Mouse (Mus musculus) C2C12 (cell line): ENCODE data around the gene Hsh2d. TPM values are rescaled to one million over a fixed set of nuclear protein-coding genes. Genes with fewer than 3 reads are reported as not detected.

ENCODE experiments used
- H3K27me3 ChIP-seq: one replicate; pipeline ENCODE4 v1.6.1; 2011; ENCODE audit not compliant: control insufficient read depth, insufficient read depth, insufficient read length
- H3K36me3 ChIP-seq: one replicate; pipeline ENCODE4 v1.6.1; 2011; ENCODE audit not compliant: control insufficient read depth, insufficient read depth
- H3K4me3 ChIP-seq: one replicate; pipeline ENCODE4 v1.5.1; 2011; ENCODE audit warnings: mild to moderate bottlenecking, control low read depth; ENCODE audit not compliant: poor library complexity, insufficient read depth, severe bottlenecking
- H3K79me2 ChIP-seq: one replicate; pipeline ENCODE4 v1.6.1; 2011; ENCODE audit not compliant: control insufficient read depth, insufficient read depth
- H3K79me3 ChIP-seq: one replicate; pipeline ENCODE4 v1.6.1; 2011; ENCODE audit warnings: low read depth, control low read depth
- H3ac ChIP-seq: one replicate; pipeline ENCODE3; 2011; ENCODE audit warnings: low read depth; ENCODE audit not compliant: control insufficient read depth, insufficient read length
- CEBPB ChIP-seq: IDR thresholded peaks from one replicate; pipeline ENCODE4 v1.6.1; 2011; ENCODE audit warnings: low read depth, mild to moderate bottlenecking, control low read depth, moderate library complexity
- CTCF ChIP-seq: IDR thresholded peaks from one replicate; pipeline ENCODE4 v1.5.1; 2011; ENCODE audit not compliant: control insufficient read depth, insufficient read depth, insufficient read length
- FOSL1 ChIP-seq: IDR thresholded peaks from one replicate; pipeline ENCODE4 v1.8.0; 2011; ENCODE audit warnings: mild to moderate bottlenecking, low read length; ENCODE audit not compliant: poor library complexity, insufficient read depth, severe bottlenecking
- MAX ChIP-seq: IDR thresholded peaks from one replicate; pipeline ENCODE4 v1.6.1; 2011; ENCODE audit warnings: mild to moderate bottlenecking, control low read depth
- MYOD1 ChIP-seq: IDR thresholded peaks from one replicate; pipeline ENCODE4 v1.6.1; 2011; ENCODE audit warnings: low read depth; ENCODE audit not compliant: control insufficient read depth, insufficient read length
- MYOG ChIP-seq: IDR thresholded peaks from one replicate; pipeline ENCODE4 v1.6.1; 2011; ENCODE audit not compliant: control insufficient read depth, insufficient read length; ENCODE audit errors: extremely low read depth
- USF1 ChIP-seq: IDR thresholded peaks from one replicate; pipeline ENCODE4 v1.6.1; 2011; ENCODE audit warnings: low read depth, mild to moderate bottlenecking, control low read depth, moderate library complexity
- polyA plus RNA-seq: library from polyadenylated mRNA; unstranded; fragments of >200 nt; fragmentation: generic; extraction: Trizol; gene quantifications from one replicate; pipeline ENCODE4 v1.2.1, GENCODE M21; 2012; ENCODE audit warnings: missing spikeins

Hsh2d gene
- polyA plus RNA-seq, 1 experiment = 0.04 TPM

DNA sequence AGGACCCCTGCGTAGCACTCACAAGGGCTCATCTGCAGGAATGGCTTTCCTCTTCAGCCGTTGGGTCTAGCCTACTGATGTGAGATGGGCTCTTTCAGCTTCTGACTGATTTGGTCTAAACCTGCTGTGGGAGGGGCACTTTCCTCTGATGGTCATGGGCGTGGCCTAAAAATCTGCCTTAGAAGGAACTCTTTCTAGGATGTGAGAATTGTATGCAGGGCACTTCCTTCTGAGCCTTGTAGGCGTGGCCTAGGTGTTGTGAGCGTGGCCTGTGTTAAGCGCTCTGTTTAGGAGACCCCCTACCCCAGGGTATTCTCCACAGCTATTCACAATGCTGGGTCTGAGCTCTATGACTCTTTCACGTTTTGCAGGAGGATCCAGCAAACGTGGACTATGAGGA, 8.6 kb downstream of the Hsh2d start:
- no peak for TF ChIP-seq MYOD1
- TF ChIP-seq USF1 = no peak
- H3K36me3 ChIP-seq = no peaks in the 10 kb centered on the region
- no peaks in the 10 kb centered on the region for H3K79me3 ChIP-seq
- H3ac ChIP-seq = no peak overlapping the region
- no peaks in the 10 kb centered on the region for H3K79me2 ChIP-seq
- no peaks in the 10 kb centered on the region for H3K27me3 ChIP-seq
- H3K4me3 ChIP-seq = no peak overlapping the region

GRCm38 (mm10) chr8:72208582-72208981, 19.1 kb downstream of the Hsh2d start:
- Histone ChIP-seq H3K79me3 (no peaks in the 10 kb centered on the region), H3ac (no peak overlapping the region), H3K79me2 (no peaks in the 10 kb centered on the region), H3K4me3 (no peak overlapping the region), H3K36me3 (no peaks in the 10 kb centered on the region), H3K27me3 (peaks cover 14% of the 10 kb centered on the region)
- TF ChIP-seq MYOD1 (no peak), FOSL1 (no peak), MYOG (no peak), MAX (no peak), CEBPB (no peak), USF1 (no peak), CTCF (no peak)

GRCm38 (mm10) chr8:72210222-72210621, 20.8 kb downstream of the Hsh2d start:
- Histone ChIP-seq H3K36me3 (no peaks in the 10 kb centered on the region), H3K79me2 (no peaks in the 10 kb centered on the region), H3K27me3 (peaks cover 22% of the 10 kb centered on the region), H3K79me3 (no peaks in the 10 kb centered on the region), H3K4me3 (no peak overlapping the region), H3ac (no peak overlapping the region)
- TF ChIP-seq USF1 (no peak), FOSL1 (no peak), MYOD1 (no peak), MYOG (no peak), MAX (no peak), CTCF (no peak), CEBPB (no peak)

- Histone ChIP-seq H3ac (no peak overlapping the region), H3K36me3 (no peaks in the 10 kb centered on the region), H3K79me2 (no peaks in the 10 kb centered on the region), H3K79me3 (no peaks in the 10 kb centered on the region), H3K4me3 (no peak overlapping the region), H3K27me3 (peaks cover 20% of the 10 kb centered on the region)
- TF ChIP-seq CEBPB = no peak
- TF ChIP-seq FOSL1 = no peak
- TF ChIP-seq MYOD1 = no peak
- TF ChIP-seq MYOG = no peak
- TF ChIP-seq USF1 = no peak
- TF ChIP-seq MAX = no peak
- TF ChIP-seq CTCF = no peak
Measured at GRCm38 (mm10) chr8:72210710-72211109, 21.3 kb downstream of the Hsh2d start.

GRCm38 (mm10) chr8:72211846-72212245, 22.4 kb downstream of the Hsh2d start:
- Histone ChIP-seq H3K27me3 (peaks cover 16% of the 10 kb centered on the region), H3K4me3 (no peak overlapping the region), H3K79me3 (no peaks in the 10 kb centered on the region), H3K79me2 (no peaks in the 10 kb centered on the region), H3K36me3 (no peaks in the 10 kb centered on the region), H3ac (no peak overlapping the region)
- TF ChIP-seq MYOD1 = no peak
- TF ChIP-seq MAX = no peak
- no peak for TF ChIP-seq USF1

DNA sequence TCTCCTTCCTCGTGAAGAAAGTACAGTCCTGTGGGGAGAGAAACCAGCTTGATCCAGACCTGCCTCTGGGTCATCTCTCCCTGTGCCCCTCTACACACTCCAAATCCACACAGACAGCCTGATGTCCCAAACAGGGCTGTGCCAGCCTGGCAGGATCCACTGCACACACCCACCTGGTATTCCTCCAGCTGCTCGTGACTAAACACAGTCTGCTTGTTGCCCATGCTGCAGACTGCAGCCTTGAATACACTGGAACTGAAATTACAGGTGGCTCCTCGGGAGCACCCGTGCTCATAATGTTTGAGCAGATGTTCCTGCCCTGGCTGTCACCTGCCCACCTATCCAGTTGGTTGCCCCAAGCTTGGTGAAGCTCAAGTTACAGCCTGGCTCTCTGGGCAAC, 23.3 kb downstream of the Hsh2d start, which contains the start of gene Cib3:
Gene Cib3, minus strand, starts transcription at position 87 of the 400 bp plus-strand sequence.
- Histone ChIP-seq H3K79me2 (no peaks in the 10 kb centered on the region), H3K79me3 (no peaks in the 10 kb centered on the region), H3K4me3 (no peak within 1 kb of the TSS), H3K36me3 (no peaks in the 10 kb centered on the region), H3ac (no peak within 1 kb of the TSS), H3K27me3 (peaks cover 16% of the 10 kb centered on the region)
- TF ChIP-seq FOSL1 (no peak), MAX (no peak), CTCF (no peak), USF1 (no peak), MYOD1 (no peak), MYOG (no peak), CEBPB (no peak)
